Mouse (Mus musculus) frontal cortex, postnatal 25 days (tissue): ENCODE results near the gene Akap13.

Experiments
- DNase-seq, 2 experiments: peaks; one replicate each; pipeline ENCODE4 v3.0.0; 2022; ENCODE audit warnings: low spot score in 2 of 2

The Akap13 gene

DNA sequence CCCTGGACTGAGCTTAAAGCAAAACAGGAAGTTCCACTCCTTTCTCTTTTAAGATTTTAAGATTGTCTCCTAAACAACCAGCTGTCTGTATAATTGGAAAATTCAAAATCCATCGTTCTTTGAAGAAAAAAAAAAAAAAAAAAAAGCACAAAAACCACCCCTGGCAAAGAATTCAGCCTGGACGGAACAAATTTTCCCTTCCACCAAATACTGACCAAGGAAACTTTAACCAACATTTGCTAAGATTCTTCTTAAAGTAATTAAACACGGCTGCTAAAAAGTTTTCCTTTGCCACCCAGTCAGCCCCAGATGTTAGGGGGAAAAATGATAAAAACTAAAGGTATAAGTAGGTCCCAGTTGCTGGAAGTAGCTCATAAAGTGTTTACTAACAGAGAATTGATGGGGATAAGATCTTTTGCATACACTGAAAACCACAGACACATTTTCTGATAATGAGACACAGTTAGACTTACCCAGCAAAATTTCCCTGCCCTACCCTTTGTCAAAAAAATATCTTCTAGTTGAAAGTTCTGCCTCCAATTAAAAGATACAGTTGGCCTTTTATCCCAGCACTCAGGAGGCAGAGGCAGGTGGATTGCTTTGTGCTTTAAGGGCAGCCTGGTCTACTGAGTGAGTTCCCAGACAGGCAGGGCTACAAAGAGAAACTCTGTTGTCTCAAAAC lies 338.5 kb downstream of the Akap13 start:
- DNase-seq = no peak

DNA sequence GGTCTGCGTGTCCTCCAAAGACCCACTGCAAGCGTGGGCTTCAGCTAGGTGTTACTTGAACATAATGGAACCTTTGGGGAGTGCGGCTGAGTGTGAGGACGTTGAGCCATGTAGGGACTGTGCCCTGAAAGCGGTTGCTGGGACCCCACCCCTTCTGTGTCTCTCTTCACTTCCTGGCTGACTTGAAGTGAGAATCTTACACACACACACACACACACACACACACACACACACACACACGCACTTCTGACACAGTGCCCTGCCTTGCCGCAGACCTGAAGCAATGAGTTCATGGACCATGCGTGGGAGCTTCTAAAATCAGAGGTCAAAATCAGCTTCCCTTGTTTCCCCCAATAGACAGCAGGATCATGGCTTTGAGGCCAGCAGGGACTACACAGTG lies 339.8 kb downstream of the Akap13 start:
- DNase-seq = no peak

DNA sequence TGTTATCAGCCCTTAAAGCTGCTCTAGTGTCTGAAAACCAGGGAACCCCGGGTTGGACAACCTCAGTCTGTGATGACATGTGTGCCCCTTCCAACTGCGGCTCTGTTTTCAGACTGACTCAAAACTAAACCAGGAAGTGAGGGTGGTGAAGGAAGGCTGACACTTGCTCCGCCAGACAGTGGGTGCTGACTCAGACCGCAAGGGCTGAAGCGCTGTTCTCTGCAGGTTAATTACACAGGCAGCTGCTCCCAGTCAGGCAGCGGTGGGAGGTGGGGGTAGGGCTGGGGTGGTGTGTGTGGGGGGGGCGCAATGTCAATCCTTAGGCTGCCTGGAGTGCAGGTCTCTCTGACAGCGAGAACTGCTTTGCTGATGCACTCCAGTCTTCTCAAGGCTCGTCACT lies 341.1 kb downstream of the Akap13 start:
- DNase-seq = no peak

DNA sequence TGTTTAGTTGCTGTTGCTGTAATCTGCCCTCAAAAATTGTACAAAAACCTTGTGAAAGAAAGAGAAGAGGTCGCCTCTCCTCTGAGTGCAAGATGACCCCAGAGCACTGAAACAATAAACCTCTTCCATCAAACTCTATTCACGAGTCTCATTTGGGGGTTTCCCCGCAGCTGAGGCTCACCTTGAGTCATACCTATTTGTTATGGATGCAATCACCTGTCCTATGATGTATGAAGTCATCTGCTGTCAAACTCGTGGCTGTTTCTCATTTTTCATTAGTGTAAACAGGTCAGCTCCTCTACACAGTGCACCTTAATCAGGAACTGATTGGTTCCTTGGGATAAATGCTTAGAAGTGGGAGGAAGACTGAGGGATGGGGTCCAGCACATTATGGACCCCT lies 345.2 kb downstream of the Akap13 start:
- no peak for DNase-seq

DNA sequence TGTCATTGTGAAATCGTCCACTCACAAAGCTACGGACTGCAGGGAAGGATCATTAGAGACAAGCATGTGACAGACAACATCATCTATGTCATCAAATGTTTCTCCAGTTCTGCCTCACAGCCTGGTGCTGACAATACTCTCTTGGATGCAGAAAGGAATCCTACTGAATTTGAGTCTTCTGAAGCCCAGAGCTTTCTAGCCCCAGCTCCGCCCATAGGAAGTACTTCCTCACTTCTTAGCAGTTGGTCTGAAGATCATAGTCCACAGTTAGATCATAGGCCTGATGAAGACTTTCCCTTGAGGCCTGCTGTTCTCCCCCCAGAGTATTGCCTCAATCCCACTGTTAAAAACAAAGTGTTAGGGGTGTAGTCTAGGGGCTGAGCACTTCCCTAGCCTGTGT lies 345.7 kb downstream of the Akap13 start:
- no peak for DNase-seq

DNA sequence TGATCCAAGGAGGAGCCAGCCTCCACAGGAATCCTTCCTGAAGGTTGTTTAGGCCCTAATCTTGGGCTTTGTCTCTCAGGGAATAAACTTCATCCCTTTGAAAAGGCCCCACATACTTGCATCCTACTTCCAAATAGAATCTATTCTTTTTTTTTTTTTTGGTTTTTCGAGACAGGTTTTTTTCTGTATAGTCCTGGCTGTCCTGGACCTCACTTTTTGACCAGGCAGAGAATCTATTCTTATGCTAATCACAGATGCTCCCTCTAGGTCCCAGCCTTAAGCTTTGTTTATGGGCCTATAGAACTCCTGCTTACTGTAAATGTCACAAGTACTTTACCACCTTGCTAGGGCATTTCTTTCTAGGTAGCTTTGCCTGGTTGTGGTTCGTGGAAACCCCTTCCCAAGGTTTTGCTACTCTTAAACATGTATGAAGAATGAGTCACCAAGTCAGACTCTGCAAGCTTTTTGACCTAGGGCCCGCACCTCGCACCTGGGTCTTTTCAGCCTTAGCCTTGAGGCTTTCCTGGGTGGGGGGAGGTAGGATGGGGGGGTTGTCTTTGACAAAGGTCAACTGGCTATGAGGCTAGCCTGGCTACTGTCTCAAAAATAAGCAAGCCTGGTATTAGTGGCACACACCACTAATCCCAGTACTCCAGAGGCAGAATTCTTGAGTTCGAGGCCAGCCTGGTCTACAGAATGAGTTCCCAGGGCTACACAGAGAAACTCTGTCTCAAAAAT lies 346.5 kb downstream of the Akap13 start:
- no peak for DNase-seq

DNA sequence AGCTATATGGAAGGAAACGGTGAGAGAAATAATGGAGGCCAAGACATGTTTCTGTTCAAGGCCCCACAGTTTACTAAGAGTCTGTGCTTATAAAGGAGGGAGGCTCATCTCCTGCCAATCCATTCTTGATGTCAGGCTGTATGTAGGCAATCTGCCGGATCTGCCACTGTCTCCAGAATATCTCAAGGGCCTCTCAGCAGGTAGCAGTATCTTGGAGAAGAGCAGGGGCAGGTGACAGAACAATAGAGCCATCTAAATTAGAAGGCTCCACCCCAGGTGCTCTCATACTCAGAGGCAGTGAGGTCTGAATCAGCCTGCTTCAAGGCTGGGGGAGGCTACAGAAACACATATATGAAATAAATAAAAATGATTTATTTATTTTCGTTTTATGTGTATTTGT lies 347.6 kb downstream of the Akap13 start:
- DNase-seq = no peak
